Mouse (Mus musculus): ENCODE measurements at regions not wholly inside any gene's neighbourhood (a gene's known extent, or its start where the extent isn't known, plus 50 kb on each side); places are given as distances from the start of the nearest gene placed in this dataset.

DNA sequence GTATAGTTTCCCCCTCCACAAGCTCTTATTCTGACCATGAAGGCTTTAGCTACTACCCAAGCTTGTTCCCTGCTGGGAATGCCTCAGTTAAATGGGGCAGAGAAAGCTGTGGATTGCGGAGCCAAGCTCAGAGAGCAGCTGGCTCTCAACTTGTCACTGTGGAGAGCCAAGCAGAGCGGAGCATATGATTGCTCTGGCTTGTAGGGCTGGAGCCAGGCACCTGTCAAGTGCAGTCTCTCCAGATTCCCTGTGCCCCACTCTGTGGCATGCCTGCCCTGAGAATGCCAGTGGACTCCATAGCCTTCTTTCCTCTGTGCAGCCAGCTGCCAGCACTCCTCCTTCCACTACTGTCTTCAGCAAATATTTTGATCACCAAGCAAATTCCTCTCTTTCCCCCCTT is 117.9 kb downstream of the Bmp2 start:
- TF ChIP-seq GATA1 (IDR thresholded peaks at IDR 0.05; ENCODE audit: low read length) = no peak
- TF ChIP-seq TAL1 (IDR thresholded peaks at IDR 0.05; ENCODE audit: low read length) = no peak

Measured in erythroblast, embryonic 14.5 days (primary cell).